Mouse (Mus musculus) spleen, postnatal 14 days (tissue): ENCODE results near the gene Tex22.

Experiments used
- DNase-seq, 2 experiments: peaks; one replicate each; pipeline ENCODE4 v3.0.0; 2021 to 2022; ENCODE audit warnings: low spot score in 2 of 2

Gene Tex22

DNA sequence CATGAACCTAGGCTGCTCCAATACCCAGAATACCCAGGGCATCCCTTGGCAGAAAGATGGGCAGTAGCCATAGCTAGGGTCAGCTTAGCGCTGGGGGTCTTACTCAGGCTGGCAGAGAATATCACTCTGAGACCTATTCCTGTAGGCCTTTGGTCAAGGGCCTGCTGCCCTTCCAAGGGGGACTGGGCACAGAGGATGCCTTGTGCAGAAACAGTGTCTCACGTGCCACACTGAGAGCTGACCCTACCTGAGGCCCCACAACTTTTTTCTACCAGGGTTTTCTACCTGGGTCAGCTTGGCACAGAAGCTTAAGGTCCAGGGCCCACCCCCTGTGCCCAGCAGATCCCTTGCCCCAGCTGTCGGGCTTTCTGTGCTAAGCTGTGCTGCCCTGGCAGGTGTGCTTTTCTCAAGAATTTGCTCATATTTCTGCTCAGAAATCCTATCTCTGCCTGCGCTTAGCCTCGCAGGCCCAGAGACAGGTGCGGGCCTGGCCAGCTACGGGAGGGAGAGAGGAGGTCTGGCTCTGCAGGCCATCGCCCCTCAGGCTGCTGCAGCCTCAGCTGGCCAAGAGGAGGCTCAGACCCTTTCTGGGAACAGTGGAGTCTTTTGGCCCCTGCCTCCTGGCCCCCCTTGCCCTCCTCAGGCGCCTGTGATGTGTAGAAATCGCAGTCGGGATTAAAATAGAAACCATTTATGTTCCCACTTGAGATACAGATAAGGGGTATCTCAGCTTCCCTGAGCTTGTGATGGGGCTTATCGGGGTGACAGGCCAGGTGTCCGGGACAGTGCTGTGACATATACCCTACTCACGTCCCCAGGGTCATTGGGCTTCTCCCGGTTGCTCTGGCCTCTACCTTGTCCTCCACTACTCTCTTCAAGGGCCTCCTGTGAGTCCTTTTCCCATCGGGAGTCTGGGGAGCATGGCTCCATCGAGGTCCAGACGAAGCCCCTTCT lies 63.2 kb downstream of the Tex22 start:
- no peak for DNase-seq

DNA sequence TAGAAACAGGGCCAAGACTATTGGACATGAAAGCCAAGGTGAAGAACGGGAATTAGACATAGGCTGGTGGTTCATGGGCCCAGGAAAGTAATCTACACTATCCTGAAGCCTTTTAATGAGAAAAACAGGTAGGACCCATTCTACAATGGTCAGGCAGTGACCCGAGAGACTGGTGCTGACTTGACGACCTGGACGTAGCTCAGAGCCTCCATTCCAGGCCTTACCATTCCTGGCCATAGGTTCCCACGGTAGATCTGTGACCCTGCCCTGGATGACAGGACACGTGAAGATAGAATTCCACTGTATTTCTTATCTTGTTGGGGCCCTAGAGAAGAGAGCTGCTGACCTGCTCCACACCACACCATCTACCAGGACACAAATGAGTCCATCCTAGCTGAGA lies 64.0 kb downstream of the Tex22 start:
- DNase-seq, result no peak
